Mouse (Mus musculus): Measurements from ENCODE around the gene Fgf23. TPM values are rescaled to one million over a fixed set of nuclear protein-coding genes. Genes with fewer than 3 reads are reported as not detected.

Gene Fgf23
- polyA plus RNA-seq (2017; shearing (Covaris generic)), result not detected

DNA sequence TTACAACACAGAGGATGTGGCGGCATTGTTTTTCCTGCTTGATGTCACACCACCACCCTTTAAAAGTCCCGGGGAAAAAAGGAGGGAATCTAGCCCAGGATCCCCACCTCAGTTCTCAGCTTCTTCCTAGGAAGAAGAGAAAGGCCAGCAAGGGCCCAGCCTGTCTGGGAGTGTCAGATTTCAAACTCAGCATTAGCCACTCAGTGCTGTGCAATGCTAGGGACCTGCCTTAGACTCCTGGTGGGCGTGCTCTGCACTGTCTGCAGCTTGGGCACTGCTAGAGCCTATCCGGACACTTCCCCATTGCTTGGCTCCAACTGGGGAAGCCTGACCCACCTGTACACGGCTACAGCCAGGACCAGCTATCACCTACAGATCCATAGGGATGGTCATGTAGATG, at the start of gene Fgf23:
Gene Fgf23, plus strand, starts transcription at position 86 of the 400 bp plus-strand sequence.

GRCm38 (mm10) chr6:127109402-127109930, 36.8 kb downstream of the Fgf23 start, which contains the start of gene Tigar:
Gene Tigar (minus strand): TSS chr6:127109557.

Other genes with a start within 250 kb of the Fgf23 start
- gene Ndufa9, start 223.8 kb upstream of the Fgf23 start, polyA plus RNA-seq (2017; shearing (Covaris generic)), result 179 TPM
- gene Akap3, start 219.8 kb upstream of the Fgf23 start, polyA plus RNA-seq (2017; shearing (Covaris generic)), result not detected
- 0.38 TPM for gene Dyrk4, start 151.1 kb upstream of the Fgf23 start, polyA plus RNA-seq (2017; shearing (Covaris generic))
- gene Rad51ap1, start 133.3 kb upstream of the Fgf23 start, polyA plus RNA-seq (2017; shearing (Covaris generic)), result 5.2 TPM
- 13.8 TPM for gene D6Wsu163e, start 132.9 kb upstream of the Fgf23 start, polyA plus RNA-seq (2017; shearing (Covaris generic))
- gene Fgf6, start 57.3 kb upstream of the Fgf23 start, polyA plus RNA-seq (2017; shearing (Covaris generic)), result not detected
- 8.8 TPM for gene Tigar, start 36.7 kb downstream of the Fgf23 start, polyA plus RNA-seq (2017; shearing (Covaris generic))
- 1,438 TPM for gene Ccnd2, start 79.3 kb downstream of the Fgf23 start, polyA plus RNA-seq (2017; shearing (Covaris generic))

Data from CD4-positive, CD25-positive, alpha-beta regulatory T cell, adult 9 weeks (primary cell).